Mouse (Mus musculus): ENCODE data around the gene Jag1.

Gene Jag1

DNA sequence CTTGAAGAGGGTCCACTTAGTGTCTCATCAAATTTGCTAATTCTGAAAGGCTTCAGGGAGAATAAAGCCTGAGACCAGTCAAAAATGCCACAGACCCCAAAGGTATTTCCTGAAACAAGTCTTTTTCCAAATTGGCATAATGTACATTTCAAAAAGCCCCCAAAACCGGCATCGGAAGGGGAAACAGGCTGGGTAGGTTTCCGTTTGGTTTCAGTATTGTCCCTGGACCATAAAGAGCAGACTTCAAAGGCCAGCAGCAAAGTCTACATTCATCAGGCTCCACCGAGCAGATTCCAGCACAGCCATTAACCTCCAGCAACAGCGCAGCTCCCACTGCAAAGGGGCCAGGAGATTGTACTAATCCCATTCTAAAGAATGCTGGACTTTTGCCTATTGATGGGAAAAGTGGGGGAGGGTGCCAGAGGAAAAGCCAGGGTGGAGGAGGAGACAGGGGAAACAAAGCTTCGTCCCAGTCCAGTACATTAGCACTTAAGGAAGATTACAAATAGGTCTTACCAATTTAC is 17.2 kb downstream of the Jag1 start:
- DNase-seq (ENCODE audit: low read depth) = no peak

DNA sequence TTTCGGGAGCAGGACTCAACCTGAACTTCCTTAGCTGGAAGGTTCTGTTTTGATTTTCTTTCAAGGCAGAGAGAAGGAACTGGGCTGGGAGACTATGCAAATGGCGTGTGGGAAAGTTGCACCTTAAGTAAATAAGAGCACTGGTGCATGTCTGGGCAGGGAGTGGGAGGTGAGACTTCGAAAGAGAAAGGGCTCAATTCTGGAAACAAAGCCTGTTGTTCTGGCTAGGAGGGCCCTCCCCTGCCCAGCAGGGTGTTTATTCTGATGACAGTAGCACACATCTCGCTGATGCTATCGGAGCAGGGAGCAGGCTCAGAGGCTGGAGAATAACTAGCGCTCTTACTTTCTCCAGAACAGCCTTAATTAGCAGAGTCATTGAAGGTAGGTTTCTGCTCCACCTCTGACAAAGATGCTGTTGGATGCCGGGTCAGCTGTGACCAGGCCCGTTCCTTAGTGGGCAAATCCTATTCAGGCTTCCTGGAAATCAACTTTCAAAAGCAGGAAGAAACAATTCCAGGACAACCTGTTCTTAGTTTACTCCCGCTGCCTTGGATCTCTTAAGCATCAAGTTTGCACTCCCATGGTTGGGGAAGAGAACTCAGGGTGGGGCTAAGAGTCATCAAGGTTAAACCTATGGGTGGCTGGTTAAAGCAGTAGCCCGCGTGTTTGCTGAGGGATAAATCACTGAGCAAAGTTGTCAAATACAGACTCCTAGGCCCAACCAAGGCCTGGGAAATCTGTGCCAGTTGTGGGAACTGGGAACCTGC is 18.0 kb downstream of the Jag1 start:
- DNase-seq (ENCODE audit: low read depth) = no peak

GRCm38 (mm10) chr2:137096981-137097460 is 19.4 kb downstream of the Jag1 start:
- DNase-seq (ENCODE audit: low read depth) = no peak

GRCm38 (mm10) chr2:137094301-137094700 is 22.1 kb downstream of the Jag1 start:
- no peak for DNase-seq (ENCODE audit: low read depth)

DNA sequence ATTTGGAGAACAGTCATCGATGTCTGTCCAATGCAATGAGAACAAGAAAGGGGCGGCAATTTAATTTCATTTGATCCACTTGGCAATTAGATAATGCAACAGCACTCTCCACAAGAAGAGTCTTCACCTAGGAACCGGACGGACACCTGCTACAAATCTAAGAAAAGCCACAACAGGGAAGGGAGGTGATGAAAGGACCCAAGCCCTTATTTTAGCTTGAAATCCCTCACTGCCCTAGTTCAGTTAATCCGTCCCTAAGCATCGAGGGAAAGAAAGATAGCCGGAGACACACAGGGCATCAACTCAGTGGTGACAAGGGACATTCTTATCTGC is 23.2 kb downstream of the Jag1 start:
- no peak for DNase-seq (ENCODE audit: low read depth)

DNA sequence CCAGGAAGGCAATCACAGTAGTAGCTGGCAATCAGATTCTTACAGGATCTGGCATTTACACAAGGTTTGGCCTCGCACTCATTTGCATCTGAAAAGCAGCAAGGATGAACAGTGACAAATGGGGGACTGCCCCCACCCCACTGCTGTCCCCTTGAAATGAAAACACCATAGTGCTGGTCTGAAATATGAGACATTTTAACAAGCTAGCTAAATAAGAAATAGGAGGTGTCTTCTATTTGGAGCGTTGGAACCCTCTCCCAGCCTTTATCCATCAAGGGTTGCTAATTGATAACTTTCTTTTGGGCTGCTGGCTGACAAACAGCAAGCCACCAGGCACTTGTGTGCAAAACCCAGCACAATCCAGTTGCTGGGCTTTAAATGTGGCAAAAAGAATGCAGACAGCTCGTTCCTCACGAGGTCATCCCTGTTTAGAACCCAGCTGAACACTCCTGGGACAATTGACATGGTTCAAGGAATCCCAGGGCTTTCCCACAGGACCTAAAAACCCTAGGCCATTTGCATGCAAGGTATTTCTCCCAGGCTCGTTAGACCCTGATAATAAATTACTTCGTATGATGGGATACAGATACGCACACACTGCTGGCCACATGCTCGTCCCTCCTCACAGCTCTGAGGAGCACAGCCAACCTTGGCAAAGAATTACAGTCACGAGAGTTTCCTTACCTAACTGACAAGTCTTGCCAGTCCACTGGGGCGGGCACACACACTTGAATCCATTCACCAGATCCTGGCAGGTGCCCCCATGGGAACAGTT is 23.7 kb downstream of the Jag1 start:
- DNase-seq (ENCODE audit: low read depth) = no peak

DNA sequence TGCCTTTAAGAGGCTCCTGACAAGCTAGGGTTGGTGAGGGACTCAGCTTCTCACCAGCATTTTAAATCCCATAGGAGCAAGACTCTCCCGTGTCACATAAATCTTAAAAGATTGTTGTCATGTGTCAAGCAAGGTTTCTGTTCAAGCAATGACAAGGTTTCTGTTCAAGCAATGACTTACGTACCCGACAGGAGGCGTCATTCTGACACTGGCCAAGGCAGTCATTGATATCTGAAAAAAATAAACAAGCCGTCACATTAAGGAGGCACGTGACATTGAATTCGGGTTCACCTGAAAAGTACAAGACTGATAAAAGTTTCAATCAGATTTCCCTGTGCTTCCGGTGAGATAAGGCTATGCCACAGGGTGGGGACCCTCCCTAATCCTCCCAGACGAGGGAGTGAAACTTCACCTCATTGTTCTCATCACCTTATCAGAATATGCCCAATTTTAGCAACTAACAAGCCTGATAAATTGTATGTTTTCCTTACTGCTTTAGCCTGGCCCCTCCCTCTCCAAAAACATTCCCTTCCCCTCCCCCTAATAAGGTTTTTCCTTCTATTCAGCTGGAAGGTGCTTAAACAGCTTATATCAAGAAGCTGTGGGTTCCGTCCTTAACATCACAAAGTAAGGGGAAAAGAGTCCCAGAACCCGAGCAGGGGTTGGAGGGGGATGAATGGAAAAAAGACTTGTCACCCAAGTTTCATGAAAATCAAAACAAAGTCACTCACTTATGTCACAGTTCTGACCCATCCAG is 24.5 kb downstream of the Jag1 start:
- no peak for DNase-seq (ENCODE audit: low read depth)

GRCm38 (mm10) chr2:137087705-137088104 is 28.7 kb downstream of the Jag1 start:
- no peak for DNase-seq (ENCODE audit: low read depth)

DNA sequence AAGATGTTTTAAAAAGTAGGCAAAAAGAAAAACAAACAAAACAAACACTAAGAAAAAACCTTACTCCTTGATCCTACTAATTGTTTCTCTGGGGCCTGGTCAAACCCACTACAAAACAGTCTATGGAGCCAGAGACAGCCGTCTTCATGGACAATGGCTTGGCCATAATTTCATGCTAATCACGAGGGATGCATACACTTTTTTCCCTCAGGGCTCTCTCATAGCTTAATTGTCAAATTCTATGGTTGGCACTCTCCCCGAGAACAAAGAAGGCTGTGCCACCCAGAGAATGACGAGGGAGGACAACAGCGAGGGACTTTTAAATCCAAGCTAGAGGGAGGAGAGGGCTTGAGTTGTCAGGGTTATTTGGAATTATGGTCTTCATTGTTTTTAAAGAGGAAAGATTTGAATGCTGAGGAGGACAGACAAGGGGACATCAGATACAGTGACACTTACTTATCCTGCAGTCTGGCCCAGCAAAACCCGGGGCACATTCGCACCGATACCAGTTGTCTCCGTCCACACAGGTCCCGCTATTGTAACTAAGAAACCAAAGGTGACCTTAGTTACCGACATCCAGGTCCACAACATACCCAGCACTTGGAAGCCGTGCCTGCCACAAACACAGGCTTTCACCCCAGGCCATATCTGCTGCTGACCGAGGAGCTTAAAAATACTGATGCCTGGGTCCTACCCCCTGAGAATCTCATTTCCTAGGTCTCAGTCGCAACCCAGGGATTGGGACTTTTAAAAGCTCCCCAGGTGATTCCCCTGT is 29.6 kb downstream of the Jag1 start:
- no peak for DNase-seq (ENCODE audit: low read depth)

GRCm38 (mm10) chr2:137085257-137085656 is 31.2 kb downstream of the Jag1 start:
- no peak for DNase-seq (ENCODE audit: low read depth)

GRCm38 (mm10) chr2:137082896-137083620 is 33.4 kb downstream of the Jag1 start:
- no peak for DNase-seq (ENCODE audit: low read depth)

DNA sequence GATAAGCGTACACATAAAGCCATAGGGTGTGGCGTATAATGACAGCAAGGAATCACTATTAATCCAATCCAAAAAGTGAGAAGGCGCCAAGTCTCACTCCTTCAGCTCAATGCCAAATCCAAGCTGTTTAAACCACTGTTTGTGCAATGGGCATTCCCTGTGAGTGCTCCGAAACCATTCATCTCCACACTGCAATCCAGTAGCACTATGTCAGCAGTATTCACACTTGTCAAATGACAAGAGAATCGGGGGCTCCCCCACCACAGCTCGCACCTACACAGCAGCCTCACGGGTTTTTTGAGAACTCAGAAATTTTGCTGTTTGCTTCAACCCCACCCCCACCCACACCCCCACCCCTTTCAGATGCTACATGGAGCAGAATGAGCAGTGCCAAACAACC is 35.4 kb downstream of the Jag1 start:
- no peak for DNase-seq (ENCODE audit: low read depth)

DNA sequence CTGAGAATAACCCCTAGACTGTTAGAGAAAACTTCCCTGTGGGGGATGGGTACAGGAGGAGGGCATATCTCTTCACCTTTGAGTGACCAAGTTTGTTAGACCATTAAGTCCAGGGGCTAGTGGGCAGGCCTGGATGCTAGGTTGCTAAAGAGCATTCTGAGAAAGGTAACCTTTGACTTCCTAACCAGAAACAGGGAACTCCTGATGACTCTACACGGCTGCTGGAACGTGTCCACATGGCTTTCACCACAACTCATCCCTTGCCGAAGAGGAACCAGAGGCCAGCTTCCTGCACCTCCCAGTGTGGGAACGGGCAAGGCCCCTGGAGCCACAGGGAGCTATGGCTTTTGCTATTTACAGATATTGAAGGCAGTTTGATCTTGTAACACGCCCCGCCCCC is 36.0 kb downstream of the Jag1 start:
- no peak for DNase-seq (ENCODE audit: low read depth)

- no peak for DNase-seq (ENCODE audit: low read depth)
These were observed 36.6 kb downstream of the Jag1 start for GRCm38 (mm10) chr2:137079721-137080320.

- DNase-seq (ENCODE audit: low read depth) = no peak
These were observed 37.7 kb downstream of the Jag1 start for GRCm38 (mm10) chr2:137078771-137079170.

DNA sequence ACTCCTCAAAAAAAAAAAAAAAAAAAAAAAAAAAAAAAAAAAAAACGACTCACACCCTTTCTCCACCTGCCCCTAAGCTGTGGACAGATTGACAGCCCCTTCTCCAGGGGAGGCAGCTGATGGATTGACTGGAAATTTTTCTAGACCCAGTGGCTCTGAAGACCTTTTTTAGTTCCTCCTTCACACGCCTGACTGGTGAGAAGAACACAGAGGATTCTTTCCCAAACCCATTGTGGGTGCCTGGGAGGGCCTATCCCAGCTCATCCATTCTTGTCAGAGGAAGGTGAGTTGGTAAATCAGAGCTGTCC is 42.2 kb downstream of the Jag1 start:
- no peak for DNase-seq (ENCODE audit: low read depth)

GRCm38 (mm10) chr2:137073473-137074312 is 42.8 kb downstream of the Jag1 start:
- no peak for DNase-seq (ENCODE audit: low read depth)

DNA sequence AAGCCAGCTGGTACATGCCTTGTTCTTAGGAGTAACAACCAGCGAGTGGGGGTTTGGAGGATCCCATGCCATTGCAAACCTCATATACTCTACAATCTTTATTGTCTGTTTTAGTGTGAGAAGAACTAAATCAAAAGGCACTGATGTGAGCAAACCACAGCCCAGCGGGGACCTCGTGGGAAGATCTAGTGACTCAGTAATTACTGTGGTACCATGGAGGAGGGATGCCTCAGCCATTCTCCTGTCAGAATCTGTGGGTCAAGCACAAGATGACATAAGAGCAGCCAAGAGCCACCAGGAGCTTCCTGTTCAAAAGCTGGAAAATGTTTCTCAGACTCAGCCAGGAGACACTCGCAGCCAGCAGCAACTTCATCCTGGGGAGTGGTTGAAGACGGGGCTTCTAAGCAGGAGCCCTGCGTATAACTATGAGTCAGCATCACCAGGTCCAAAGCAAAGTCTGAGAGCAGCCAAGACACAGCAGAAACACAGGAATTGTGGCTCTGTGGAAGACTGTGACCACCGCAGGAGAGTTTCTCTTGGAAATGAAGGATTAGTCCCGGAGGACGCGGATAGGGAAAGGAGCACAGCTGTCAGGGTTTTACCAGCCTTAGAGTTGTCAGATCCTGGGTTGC is 48.8 kb downstream of the Jag1 start:
- no peak for DNase-seq (ENCODE audit: low read depth)

DNA sequence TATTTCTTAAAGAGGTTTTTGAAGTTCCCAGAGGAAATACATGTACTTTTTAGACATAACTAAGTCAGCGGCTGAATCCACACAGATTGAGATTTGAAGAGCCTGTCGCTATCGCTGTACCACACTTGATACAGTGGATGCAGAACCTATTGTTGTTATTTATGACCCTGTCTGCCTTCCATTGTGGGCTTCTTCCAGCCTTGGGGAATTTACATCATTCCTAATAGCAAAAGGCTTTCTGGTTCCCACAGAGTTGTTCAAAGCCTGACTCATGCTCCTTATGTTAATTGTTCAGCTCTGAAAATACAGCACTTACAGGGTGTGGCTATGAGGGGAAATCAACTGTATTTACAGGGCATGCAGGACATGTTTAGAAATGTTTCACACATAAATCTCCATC is 51.9 kb downstream of the Jag1 start:
- DNase-seq (ENCODE audit: low read depth) = no peak

Measured in induced T-regulatory cell, adult 2 months (primary cell).